Mouse (Mus musculus) brain, embryonic 14.5 days (tissue): ENCODE data around the gene Eipr1. TPM values are rescaled to one million over a fixed set of nuclear protein-coding genes. Genes with fewer than 3 reads are reported as not detected.
A peak's percentile ranks its signal among the peaks of the same experiment; 100 is the strongest.
"Not testable (repeated sequence)": the region's sequence is repeated elsewhere in the genome, so short reads cannot be mapped to it uniquely, and the experiment has no call there.

Experiments
- DNase-seq: peaks from one replicate; pipeline ENCODE4 v3.0.0-alpha.2; 2011; ENCODE audit warnings: low read depth
- CTCF ChIP-seq: fragments of 200-500 bp; IDR thresholded peaks from 2 replicates; pipeline ENCODE4 v1.5.1; 2012; ENCODE audit warnings: inconsistent platforms, mild to moderate bottlenecking, moderate library complexity, borderline replicate concordance; ENCODE audit not compliant: insufficient read depth, insufficient read length; ENCODE audit errors: extremely low read depth
- POLR2A ChIP-seq: fragments of 200-500 bp; IDR thresholded peaks from 2 replicates; pipeline ENCODE4 v1.6.1; 2012; ENCODE audit warnings: mild to moderate bottlenecking, inconsistent platforms, borderline replicate concordance; ENCODE audit not compliant: poor library complexity, insufficient read depth, insufficient read length, severe bottlenecking; ENCODE audit errors: extremely low read depth
- polyA plus RNA-seq: library from polyadenylated mRNA; depleted of rRNA; stranded (reverse); fragments of >200 nt; gene quantifications from 2 replicates; pipeline ENCODE4 v1.2.3, GENCODE M21; 2012; rRNA removed

Gene Eipr1
- polyA plus RNA-seq, 1 experiment, result 57.1 TPM

GRCm38 (mm10) chr12:28905486-28905885 is 153.9 kb downstream of the Eipr1 start:
- DNase-seq, result no peak
- TF ChIP-seq CTCF, result no peak

DNA sequence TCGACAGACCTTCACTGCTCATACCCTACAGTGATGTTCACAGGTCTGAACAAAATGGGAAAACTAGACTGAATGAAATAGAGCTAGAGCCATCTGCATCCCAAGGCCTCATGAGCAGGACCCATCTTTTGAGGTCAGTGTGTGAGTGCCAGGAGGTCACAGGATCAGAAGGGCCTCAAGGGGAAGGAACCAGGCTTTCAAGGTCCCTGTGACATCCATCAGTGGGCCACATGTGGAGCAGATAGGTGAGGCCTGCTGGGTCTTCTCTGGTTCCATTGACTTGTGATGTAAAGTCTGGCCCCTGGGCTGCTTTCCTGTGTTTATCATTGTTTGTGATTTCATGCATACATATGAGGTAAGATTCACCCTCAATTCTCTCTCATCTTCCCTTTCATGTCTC is 154.4 kb downstream of the Eipr1 start:
- DNase-seq, result no peak
- TF ChIP-seq CTCF (no peak), POLR2A (no peak)

- no peak for TF ChIP-seq POLR2A
- TF ChIP-seq CTCF, result no peak
- peak; percentile 81 for DNase-seq
Measured at GRCm38 (mm10) chr12:28906809-28907297, 155.2 kb downstream of the Eipr1 start.

GRCm38 (mm10) chr12:28907814-28908213 is 156.2 kb downstream of the Eipr1 start:
- DNase-seq, result no peak
- no peak for TF ChIP-seq CTCF
- TF ChIP-seq POLR2A, result no peak

- DNase-seq, result no peak
- no peak for TF ChIP-seq CTCF
- no peak for TF ChIP-seq POLR2A
Measured at GRCm38 (mm10) chr12:28909851-28910250, 158.2 kb downstream of the Eipr1 start.

DNA sequence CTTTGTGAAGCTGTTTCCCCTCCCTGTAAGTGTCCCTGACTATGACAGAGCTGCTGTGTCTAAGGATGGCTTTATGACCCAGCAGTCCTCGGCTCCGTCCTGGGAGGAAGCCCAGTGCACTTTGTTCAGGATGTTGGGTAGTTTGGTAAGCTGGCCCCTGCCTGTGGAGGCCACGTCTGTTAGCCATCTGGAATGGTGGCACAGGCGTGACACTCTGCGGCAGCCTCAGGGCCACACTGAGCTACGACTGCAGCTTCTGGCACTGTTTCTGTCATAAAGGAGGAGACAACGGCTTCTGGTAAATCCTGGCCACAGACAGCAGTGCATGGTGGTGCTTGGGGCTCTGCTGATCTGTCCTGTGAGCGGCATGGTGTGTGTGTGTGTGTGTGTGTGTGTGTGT is 159.0 kb downstream of the Eipr1 start:
- TF ChIP-seq CTCF, result no peak
- TF ChIP-seq POLR2A, result no peak
- DNase-seq, result peak; percentile 40

GRCm38 (mm10) chr12:28912351-28912936 is 160.8 kb downstream of the Eipr1 start:
- TF ChIP-seq CTCF (no peak), POLR2A (no peak)
- peak; percentile 70 for DNase-seq

GRCm38 (mm10) chr12:28913099-28913498 is 161.5 kb downstream of the Eipr1 start:
- DNase-seq, result no peak
- TF ChIP-seq CTCF, result no peak
- no peak for TF ChIP-seq POLR2A

GRCm38 (mm10) chr12:28914056-28914455 is 162.5 kb downstream of the Eipr1 start:
- not testable (repeated sequence) for DNase-seq

Other genes starting within 250 kb of the Eipr1 start
- gene Dcdc2c, start 199.4 kb upstream of the Eipr1 start, polyA plus RNA-seq, result 0.03 and 0.07 TPM in 2 replicates
- gene Allc, start 169.3 kb upstream of the Eipr1 start, polyA plus RNA-seq, result 0.10 TPM in 1 of 2 replicates, not detected in the other
- 0.82 and 0.97 TPM in 2 replicates for gene Colec11, start 128.4 kb upstream of the Eipr1 start, polyA plus RNA-seq
- gene Rps7, start 115.8 kb upstream of the Eipr1 start, polyA plus RNA-seq, result 835 and 914 TPM in 2 replicates
- 22.1 and 23.6 TPM in 2 replicates for gene Rnaseh1, start 102.2 kb upstream of the Eipr1 start, polyA plus RNA-seq
- gene Adi1, start 76.6 kb upstream of the Eipr1 start, polyA plus RNA-seq, result 15.4 and 15.7 TPM in 2 replicates
- 40.6 and 41.8 TPM in 2 replicates for gene Trappc12, start 1.3 kb upstream of the Eipr1 start, polyA plus RNA-seq